Mouse (Mus musculus) monocyte, adult 5-6 weeks (primary cell): ENCODE measurements around the gene Acbd5. TPM values are rescaled to one million over a fixed set of nuclear protein-coding genes. Genes with fewer than 3 reads are reported as not detected.
"Not testable (repeated sequence)": the region's sequence is repeated elsewhere in the genome, so short reads cannot be mapped to it uniquely, and the experiment has no call there.

ENCODE experiments used
- ATAC-seq: fragments of 153-309, 156-312 bp; replicated peaks from 2 replicates; pipeline ENCODE4 v1.8.0; 2017; ENCODE audit warnings: mild to moderate bottlenecking; ENCODE audit not compliant: low TSS enrichment, insufficient number of reproducible peaks, severe bottlenecking, poor library complexity, low FRiP score
- total RNA-seq: library from RNA; stranded (forward); fragments of 200-1000, 200-491, 200-594 nt; gene quantifications from 3 replicates; pipeline ENCODE4 v1.2.3, GENCODE M21; 2017

The Acbd5 gene
- 72.4 to 106 TPM (median 81.4 TPM) in 3 replicates for total RNA-seq

DNA sequence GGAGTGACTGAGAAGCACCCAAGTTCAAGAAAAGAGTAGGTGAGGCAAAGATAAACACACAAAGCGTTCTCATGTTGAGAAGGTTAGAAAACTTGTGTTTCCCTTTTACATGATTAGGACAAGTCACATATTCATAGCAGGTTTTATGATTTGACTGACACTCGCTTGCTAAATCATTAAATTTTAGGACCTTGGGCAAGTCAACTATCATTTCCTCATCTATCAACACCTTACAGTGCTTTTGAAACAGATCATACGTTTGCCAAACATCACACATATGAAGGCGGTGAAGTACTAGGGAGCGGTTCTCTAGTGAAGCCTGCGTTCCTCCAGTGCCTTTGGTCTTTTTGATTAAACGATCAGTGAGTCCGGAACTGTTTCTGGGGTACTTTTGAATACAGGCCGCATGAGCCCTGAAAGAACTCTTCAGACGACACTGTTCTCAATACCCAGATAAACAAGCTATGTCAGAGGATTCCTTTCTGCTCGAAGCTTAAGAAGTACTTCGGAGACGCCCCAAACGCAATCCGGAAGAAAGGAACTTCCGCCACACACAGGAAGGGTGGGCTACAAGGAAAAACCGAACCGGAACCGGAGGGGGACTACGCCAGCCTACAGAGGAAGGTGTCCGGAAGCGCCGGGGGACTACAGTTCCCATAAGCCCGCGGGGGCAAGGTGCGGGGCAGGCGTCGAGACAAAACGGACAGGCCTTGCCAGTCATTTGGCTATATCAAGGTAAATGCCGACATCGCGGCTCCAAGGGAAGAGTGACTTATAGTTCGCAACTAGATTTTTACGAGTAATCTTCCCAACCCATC is at the start of gene Acbd5:
Gene Acbd5, plus strand, starts transcription at position 616 of the 818 bp plus-strand sequence.
- peak; percentile 91 for ATAC-seq

DNA sequence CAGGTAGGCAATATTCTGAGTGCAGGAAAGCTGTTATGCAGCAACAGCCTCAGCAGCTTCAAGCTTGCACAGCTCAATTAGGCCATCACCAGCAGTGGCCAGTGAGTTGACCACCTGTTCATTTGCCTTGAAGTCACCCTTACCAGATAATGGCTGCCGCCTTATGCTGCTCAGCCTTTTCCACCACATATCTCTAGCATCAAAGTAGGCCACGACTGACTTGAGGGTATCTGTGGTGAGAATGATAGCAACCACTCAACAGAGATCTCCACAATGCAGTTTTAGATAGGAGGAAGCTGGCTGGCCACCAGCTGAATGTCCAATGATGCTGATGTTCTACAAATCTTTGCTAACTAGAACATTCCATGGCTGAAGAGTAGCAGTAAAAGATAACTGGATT is 48.8 kb upstream of the Acbd5 start:
- ATAC-seq = 0 out of 2 replicates have a peak, but pooled peaks have one; percentile 9

DNA sequence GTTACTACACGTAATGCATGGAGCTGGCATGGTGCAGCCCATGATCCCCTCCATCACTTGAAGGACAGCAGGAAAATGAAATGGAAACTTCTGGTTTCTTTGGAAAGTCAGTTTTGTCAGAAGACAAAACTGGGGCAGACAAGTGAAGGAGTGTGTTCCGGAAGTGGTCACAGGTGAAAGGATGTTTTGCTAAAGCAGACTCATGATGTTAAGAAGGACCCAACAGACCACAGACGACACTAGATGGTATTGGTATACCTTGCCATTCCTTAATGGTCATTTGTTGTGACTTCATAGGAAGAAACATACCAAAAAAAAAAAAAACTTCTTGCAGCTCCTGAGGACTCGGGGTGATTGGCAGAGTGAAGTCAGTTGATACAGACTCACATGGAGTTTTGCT is 46.6 kb upstream of the Acbd5 start:
- no peak for ATAC-seq

DNA sequence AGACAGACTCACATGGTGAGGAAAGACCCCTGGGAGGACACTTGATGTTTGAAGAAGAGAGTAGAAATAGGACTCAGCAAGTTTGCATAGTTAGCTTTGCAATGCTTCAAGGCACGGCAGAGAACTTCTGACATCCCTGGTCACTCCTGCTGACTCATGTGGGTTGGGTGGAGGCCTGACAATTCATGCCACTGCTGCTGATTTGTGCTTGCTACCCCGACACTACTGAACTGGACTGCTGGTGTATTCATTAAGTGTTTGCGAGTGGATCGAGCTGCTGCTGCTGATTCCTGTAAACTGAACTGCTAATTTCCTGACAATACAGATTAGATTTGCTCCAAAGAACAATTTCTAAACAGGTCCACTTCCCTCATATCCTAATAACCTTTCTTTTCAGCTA is 46.2 kb upstream of the Acbd5 start:
- no peak for ATAC-seq

DNA sequence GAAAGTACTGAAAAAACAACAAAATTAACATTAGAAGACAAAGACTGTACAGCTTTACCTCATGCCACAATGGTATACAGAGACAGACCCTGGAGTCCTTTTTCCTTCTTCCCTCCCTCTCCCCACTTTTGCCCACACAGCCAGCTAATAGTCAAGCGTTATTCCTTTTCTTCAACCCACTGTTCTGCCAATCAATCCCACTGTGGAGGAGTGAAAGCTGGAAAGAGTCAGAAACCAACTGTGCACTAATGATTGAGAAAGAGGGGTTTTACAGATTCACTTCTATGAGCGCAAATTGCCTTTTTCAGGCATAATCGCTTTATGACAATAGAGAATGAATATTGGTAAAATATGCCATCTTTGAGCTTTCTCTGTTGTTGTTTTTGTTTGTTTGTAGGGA is 44.9 kb upstream of the Acbd5 start:
- ATAC-seq = no peak

GRCm38 (mm10) chr2:23023714-23024282 is 44.2 kb upstream of the Acbd5 start:
- no peak; the same call in 1 of the 2 replicates for ATAC-seq

DNA sequence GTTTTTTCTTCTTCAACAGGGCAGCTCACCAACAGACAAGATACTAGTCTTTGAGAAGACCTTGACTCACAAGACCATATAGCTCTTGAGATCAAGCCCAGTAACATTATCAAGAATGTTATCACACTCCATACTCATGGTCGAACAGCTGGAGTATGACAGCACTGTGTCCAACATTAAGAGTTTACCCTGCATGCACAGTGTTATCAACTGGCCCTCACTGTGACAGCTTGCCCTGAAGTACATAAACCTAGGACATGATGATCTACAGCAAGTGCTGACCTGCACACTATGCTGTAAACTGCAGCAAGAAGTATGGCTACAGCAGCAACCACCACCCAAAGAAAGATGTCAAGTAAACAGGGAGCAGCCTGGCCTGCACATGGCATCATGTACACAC is 41.6 kb upstream of the Acbd5 start:
- no peak for ATAC-seq

GRCm38 (mm10) chr2:23028826-23029225 is 39.1 kb upstream of the Acbd5 start:
- ATAC-seq = no peak

- ATAC-seq = no peak
These were observed 37.3 kb upstream of the Acbd5 start for GRCm38 (mm10) chr2:23030631-23031030.

DNA sequence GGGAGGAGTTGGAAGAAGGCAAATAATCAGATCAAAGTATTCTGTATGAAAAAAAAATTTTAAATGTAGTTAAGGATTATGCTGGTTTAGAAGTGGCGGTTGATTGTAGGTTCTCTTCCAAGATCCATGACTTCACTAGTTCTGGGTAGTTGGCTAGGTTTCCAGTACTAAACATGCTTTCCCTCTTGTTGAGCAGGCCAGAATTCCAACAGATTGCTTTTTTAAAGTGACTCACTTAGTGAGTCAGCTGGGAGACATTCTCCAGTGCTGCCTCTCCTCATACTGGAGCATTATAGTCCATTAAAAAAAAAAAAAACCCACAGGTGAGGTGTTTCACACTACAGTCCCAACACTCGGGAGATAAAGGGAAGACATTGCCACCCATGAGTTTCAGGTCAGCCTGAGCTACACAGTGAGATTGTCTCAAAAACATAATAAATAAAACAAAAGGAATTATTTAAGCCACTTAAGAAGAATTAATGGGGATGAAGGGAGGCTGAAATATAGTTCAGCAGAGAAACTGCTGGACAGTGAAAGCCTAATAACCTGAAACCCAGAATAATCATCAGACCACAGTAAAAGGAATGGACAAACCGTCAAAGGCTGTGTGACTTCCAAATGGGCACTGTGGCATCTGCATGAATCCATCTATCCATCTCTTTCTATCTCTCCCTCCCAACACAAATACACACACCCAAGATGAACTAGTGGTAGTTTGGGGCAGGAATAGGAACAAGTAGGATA is 33.1 kb upstream of the Acbd5 start:
- ATAC-seq = no peak

- no peak for ATAC-seq
These were observed 32.5 kb upstream of the Acbd5 start for GRCm38 (mm10) chr2:23035467-23035866.

- peak; percentile 28 for ATAC-seq
These were observed 28.6 kb upstream of the Acbd5 start for GRCm38 (mm10) chr2:23039082-23040000.

DNA sequence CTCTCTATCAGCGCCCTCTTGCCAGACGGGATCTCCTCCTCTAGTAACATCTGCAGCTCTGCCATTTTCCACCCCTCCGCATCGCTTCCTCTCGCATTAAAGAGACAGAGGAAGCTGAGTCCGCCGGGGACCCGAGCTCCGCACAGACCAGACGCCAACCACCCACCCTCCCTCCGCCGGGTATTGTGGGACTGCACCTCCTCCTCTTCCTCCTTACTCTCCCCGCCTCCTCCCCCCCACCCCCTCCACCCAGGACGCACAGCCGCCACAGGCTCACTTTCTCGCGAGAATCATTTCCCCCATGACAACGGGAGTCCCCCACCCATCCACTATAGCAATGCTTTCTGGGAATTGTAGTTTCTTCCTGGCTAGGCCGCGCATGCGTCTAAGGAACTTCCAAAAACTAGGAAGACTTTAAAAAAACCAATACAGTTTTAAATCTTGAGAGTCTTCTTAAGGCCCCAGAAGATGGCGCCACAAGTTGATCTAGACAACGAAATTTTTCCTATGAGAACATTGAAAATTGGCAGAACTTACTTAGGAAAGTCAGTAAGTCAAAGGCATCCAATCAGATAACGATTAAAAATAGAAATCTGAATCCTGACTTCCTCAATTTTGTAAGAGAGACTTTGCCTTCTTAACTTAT is 27.8 kb upstream of the Acbd5 start, which contains the start of gene Abi1:
Gene Abi1, minus strand, starts transcription at position 241 of the 646 bp plus-strand sequence.
- peak; percentile 75 for ATAC-seq

- not testable (repeated sequence) for ATAC-seq
These were observed 27.3 kb upstream of the Acbd5 start for GRCm38 (mm10) chr2:23040690-23041089.

GRCm38 (mm10) chr2:23041457-23041856 is 26.5 kb upstream of the Acbd5 start:
- peak; percentile 68 for ATAC-seq

GRCm38 (mm10) chr2:23042189-23042588 is 25.8 kb upstream of the Acbd5 start:
- no peak for ATAC-seq

- no peak for ATAC-seq
These were observed 22.3 kb upstream of the Acbd5 start for GRCm38 (mm10) chr2:23045703-23046102.

- peak; percentile 71 for ATAC-seq
These were observed 20.0 kb upstream of the Acbd5 start for GRCm38 (mm10) chr2:23048006-23048405.
